Mouse (Mus musculus): ENCODE measurements around the gene Chmp4b. TPM values are rescaled to one million over a fixed set of nuclear protein-coding genes. Genes with fewer than 3 reads are reported as not detected.

The Chmp4b gene
- total RNA-seq, 2 experiments from 2014 or later: 174 to 180 TPM

GRCm38 (mm10) chr2:154718855-154719556, 67.5 kb downstream of the Chmp4b start:
- DNase-seq: no peak

GRCm38 (mm10) chr2:154720315-154720714, 68.8 kb downstream of the Chmp4b start:
- no peak for DNase-seq

GRCm38 (mm10) chr2:154723473-154723872, 72.0 kb downstream of the Chmp4b start:
- no peak for DNase-seq

GRCm38 (mm10) chr2:154729737-154730136, 78.2 kb downstream of the Chmp4b start:
- no peak for DNase-seq

- no peak for DNase-seq
These were observed 79.3 kb downstream of the Chmp4b start for GRCm38 (mm10) chr2:154730841-154731240.

- no peak for DNase-seq
These were observed 80.4 kb downstream of the Chmp4b start for GRCm38 (mm10) chr2:154731916-154732315.

GRCm38 (mm10) chr2:154732503-154733141, 81.1 kb downstream of the Chmp4b start:
- DNase-seq: no peak

- DNase-seq: no peak
These were observed 83.5 kb downstream of the Chmp4b start for GRCm38 (mm10) chr2:154734977-154735376.

GRCm38 (mm10) chr2:154735416-154735815, 83.9 kb downstream of the Chmp4b start:
- no peak for DNase-seq

- DNase-seq: no peak
These were observed 84.5 kb downstream of the Chmp4b start for GRCm38 (mm10) chr2:154735986-154736385.

GRCm38 (mm10) chr2:154738621-154739020, 87.1 kb downstream of the Chmp4b start:
- no peak for DNase-seq

- DNase-seq: peak; percentile 56
These were observed 91.7 kb downstream of the Chmp4b start for GRCm38 (mm10) chr2:154742911-154743819.

GRCm38 (mm10) chr2:154743915-154744314, 92.4 kb downstream of the Chmp4b start:
- no peak for DNase-seq

Other genes starting within 250 kb of the Chmp4b start
- 10 to 100 TPM; 29.0 to 31.9 TPM for gene Snta1, start 243.6 kb upstream of the Chmp4b start, total RNA-seq (2021)
- gene Cbfa2t2, start 215.2 kb upstream of the Chmp4b start, total RNA-seq (2021): 10 to 100 TPM; 23.9 to 35.6 TPM
- under 1 TPM; 0.61 to 0.81 TPM for gene 1700003F12Rik, start 104.6 kb upstream of the Chmp4b start, total RNA-seq (2021)
- not detected for gene Actl10, start 99.9 kb upstream of the Chmp4b start, total RNA-seq (2021)
- 1 to 10 TPM; 2.0 to 2.7 TPM for gene Necab3, start 92.8 kb upstream of the Chmp4b start, total RNA-seq (2021)
- 10 to 100 TPM; 12.8 to 14.1 TPM for gene E2f1, start 81.8 kb upstream of the Chmp4b start, total RNA-seq (2021)
- 10 to 100 TPM; 45.5 to 53.0 TPM for gene Pxmp4, start 48.0 kb upstream of the Chmp4b start, total RNA-seq (2021)
- 1 to 10 TPM; 2.5 to 2.7 TPM for gene Zfp341, start 38.4 kb upstream of the Chmp4b start, total RNA-seq (2021)
- not detected for gene 4930519P11Rik, start 38.3 kb upstream of the Chmp4b start, total RNA-seq (2021)
- not detected for gene Gm14214, start 118.3 kb downstream of the Chmp4b start, total RNA-seq (2021)
- 100 to 1,000 TPM; 170 to 177 TPM for gene Raly, start 139.4 kb downstream of the Chmp4b start, total RNA-seq (2021)
- gene a, start 139.7 kb downstream of the Chmp4b start, total RNA-seq (2021): not detected
- gene Eif2s2, start 241.2 kb downstream of the Chmp4b start, total RNA-seq (2021): 100 to 1,000 TPM; 103 to 125 TPM

Measured in adrenal gland, postnatal 10 days (tissue).